8 mouse cellular contexts compared by ENCODE assay signal in the genomic region with DNA sequence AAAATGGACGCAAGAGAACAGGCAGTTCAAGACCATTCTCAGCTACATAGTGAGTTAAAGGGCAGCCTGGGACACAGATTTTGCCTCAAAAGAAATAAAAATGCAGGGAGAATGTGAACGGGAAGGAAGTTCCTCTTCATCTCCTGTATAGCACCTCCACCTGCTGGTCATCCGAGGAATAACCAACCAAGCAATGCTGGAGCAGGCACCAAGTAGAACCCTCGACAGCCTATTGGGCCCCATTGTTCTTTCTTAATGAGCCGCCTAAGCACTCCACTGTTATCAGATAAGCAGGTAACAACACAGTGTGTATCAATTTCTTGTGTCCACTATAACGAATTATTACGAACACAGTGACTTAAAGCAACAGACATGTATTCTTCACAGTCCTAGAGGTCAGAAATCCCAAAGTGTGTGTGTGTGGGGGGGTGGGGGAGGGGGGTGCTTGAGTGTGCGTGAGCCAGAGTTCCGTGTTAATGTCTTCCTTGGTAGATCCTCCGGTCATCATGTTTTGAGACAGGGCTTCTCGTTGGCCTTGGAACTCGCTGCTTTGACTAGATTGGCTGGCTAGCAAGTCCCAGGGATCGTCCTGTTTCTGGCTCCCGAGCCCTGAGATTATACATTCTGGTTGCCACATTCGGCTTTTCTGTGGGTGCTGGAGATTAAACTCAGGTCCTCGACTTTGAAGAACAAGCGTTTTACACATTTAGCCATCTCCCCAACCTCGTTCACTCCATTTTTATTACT. TPM values are rescaled to one million over a fixed set of nuclear protein-coding genes. Genes with fewer than 3 reads are reported as not detected.
A peak's percentile ranks its signal among the peaks of the same experiment; 100 is the strongest.
DNase-seq lines count a peak whose midpoint lies in the region; ATAC-seq lines count a peak whose summit lies in the region.

No protein-coding gene starts in this region.

- no peaks in the 10 kb centered on the region for H3K27me3 ChIP-seq in hindbrain, embryonic 16.5 days (replicated peaks; ENCODE audit: control insufficient read depth, insufficient read depth, low read length)

- no peak overlapping the region for H3K27ac ChIP-seq in hindbrain, embryonic 16.5 days (ENCODE audit: low read depth, low read length)

- ATAC-seq in hindbrain, embryonic 16.5 days = peak; percentile 94

- peak overlapping the region; percentile 55 for H3K4me2 ChIP-seq in hindbrain, embryonic 16.5 days (ENCODE audit: low read length)

- H3K9me3 ChIP-seq in hindbrain, embryonic 16.5 days (ENCODE audit: control insufficient read depth, low read length) = no peaks in the 10 kb centered on the region

- WGBS in hindbrain, embryonic 16.5 days = 25% methylated on average over 17 of the region's 18 CpGs

- DNase-seq in R1 (ENCODE audit: low read depth, low spot score) = peak; percentile 85
- DNase-seq in cerebellum, postnatal 36 days = peak; percentile 70 to 72
- peak; percentile 62 for DNase-seq in gastrocnemius, adult 18-20 months (ENCODE audit: low spot score)
- DNase-seq in left cerebral cortex, adult 18-20 months (ENCODE audit: low spot score in 2 of 2) = peak; percentile 72 to 77
- peak; percentile 64 to 79 for DNase-seq in lung, postnatal 4 days
- peak; percentile 67 for DNase-seq in right cerebral cortex, adult 18-20 months
- peak; percentile 23 for DNase-seq in urinary bladder, adult 2 months (ENCODE audit: low spot score)

- peak overlapping the region; percentile 50; the same call in 1 of the 2 replicates for H3K9ac ChIP-seq in hindbrain, embryonic 16.5 days (ENCODE audit: low read depth, low read length)

- H3K4me1 ChIP-seq in hindbrain, embryonic 16.5 days (ENCODE audit: control insufficient read depth, insufficient read depth, low read depth, low read length) = no peaks in the 10 kb centered on the region

- peak overlapping the region; percentile 34 for H3K4me3 ChIP-seq in hindbrain, embryonic 16.5 days (ENCODE audit: low read length)

- no peaks in the 10 kb centered on the region for H3K36me3 ChIP-seq in hindbrain, embryonic 16.5 days (ENCODE audit: control insufficient read depth, insufficient read depth, low read length)

RNA-seq across cellular contexts. Expression of gene Pgk1, which starts 15.6 kb away (rescaled TPM):
- total RNA-seq in gastrocnemius, adult 18-20 months (2021) = 100 to 1,000 TPM; 795 to 881 TPM
- 297 and 306 TPM in 2 replicates for polyA plus RNA-seq in hindbrain, embryonic 16.5 days (2015; fragmentation: Nextera tagmentation; extraction: Ambion mirVana)
- 100 to 1,000 TPM; 472 to 481 TPM for total RNA-seq in left cerebral cortex, adult 18-20 months (2021)
- polyA plus RNA-seq in urinary bladder, adult 2 months (2012; rRNA removed) = 158 and 166 TPM in 2 replicates

RNA-seq across cellular contexts. Expression of gene Tlr13, which starts 28.3 kb away (rescaled TPM):
- under 1 TPM; 0.14 to 0.17 TPM for total RNA-seq in gastrocnemius, adult 18-20 months (2021)
- polyA plus RNA-seq in hindbrain, embryonic 16.5 days (2015; fragmentation: Nextera tagmentation; extraction: Ambion mirVana) = 0.21 and 0.51 TPM in 2 replicates
- total RNA-seq in left cerebral cortex, adult 18-20 months (2021) = 1 to 10 TPM in 1 of 2 experiments, under 1 TPM in 1; 1.00 to 1.2 TPM
- 1.3 TPM in 2 replicates for polyA plus RNA-seq in urinary bladder, adult 2 months (2012; rRNA removed)

RNA-seq across cellular contexts. Expression of gene Taf9b, which starts 49.7 kb away (rescaled TPM):
- 1 to 10 TPM; 9.5 to 9.7 TPM for total RNA-seq in gastrocnemius, adult 18-20 months (2021)
- 20.9 and 22.0 TPM in 2 replicates for polyA plus RNA-seq in hindbrain, embryonic 16.5 days (2015; fragmentation: Nextera tagmentation; extraction: Ambion mirVana)
- total RNA-seq in left cerebral cortex, adult 18-20 months (2021) = 10 to 100 TPM; 25.7 to 25.9 TPM
- polyA plus RNA-seq in urinary bladder, adult 2 months (2012; rRNA removed) = 18.8 and 20.2 TPM in 2 replicates

Comparison
In these comparisons a context has a peak if more than half of its experiments do, and no peak if none do; other contexts are left out.
1. DNase-seq: peak in every context shown above with its lines; median percentile 85 in R1; 74 in left cerebral cortex, adult 18-20 months; 72 in lung, postnatal 4 days; 71 in cerebellum, postnatal 36 days; 67 in right cerebral cortex, adult 18-20 months; 62 in gastrocnemius, adult 18-20 months; 23 in urinary bladder, adult 2 months.